Mouse (Mus musculus) CH12.LX (cell line): ENCODE measurements around the gene Hrh3. TPM values are rescaled to one million over a fixed set of nuclear protein-coding genes. Genes with fewer than 3 reads are reported as not detected.

ENCODE experiments used
- DNase-seq: peaks from one replicate; pipeline ENCODE4 v3.0.0-alpha.2; 2013; ENCODE audit errors: extremely low read depth
- H3K27ac ChIP-seq: 2 replicates; pipeline ENCODE4 v1.5.1; 2012; ENCODE audit warnings: low read depth, mild to moderate bottlenecking, control low read depth, moderate library complexity; ENCODE audit not compliant: insufficient read depth
- H3K27me3 ChIP-seq: replicated peaks from 2 replicates; pipeline ENCODE3; 2012; ENCODE audit warnings: inconsistent platforms
- H3K36me3 ChIP-seq, 2 experiments: replicated peaks in 1 of 2; 2 replicates each; pipeline versions ENCODE3 to v1.6.1; 2012; ENCODE audit warnings: inconsistent platforms in 1 of 2, low read length in 1 of 2, mild to moderate bottlenecking in 1 of 2, mixed read lengths in 1 of 2, moderate library complexity in 1 of 2; ENCODE audit not compliant: control insufficient read depth in 1 of 2, insufficient read depth in 1 of 2
- H3K4me1 ChIP-seq, 2 experiments: 2 replicates each; pipeline ENCODE4 v1.6.1; 2012; ENCODE audit warnings: inconsistent platforms in 1 of 2, moderate library complexity in 1 of 2; ENCODE audit not compliant: insufficient read depth in 2 of 2, control insufficient read depth in 1 of 2
- H3K4me2 ChIP-seq: 2 replicates; pipeline ENCODE4 v1.6.1; 2012; ENCODE audit warnings: low read depth, mild to moderate bottlenecking, control low read depth; ENCODE audit not compliant: poor library complexity, insufficient read depth, severe bottlenecking
- H3K4me3 ChIP-seq, 3 experiments: fragments of 150-350 bp in 1 of 3; sonication (generic) in 1 of 3; replicated peaks in 1 of 3; 2 replicates each; pipeline versions ENCODE3 to v1.5.1; 2011 to 2012; ENCODE audit warnings: low read depth in 2 of 3, low read length in 2 of 3, mild to moderate bottlenecking in 2 of 3, moderate library complexity in 2 of 3, control low read depth in 1 of 3, improper control_type of control experiment in 1 of 3, inconsistent platforms in 1 of 3, mixed read lengths in 1 of 3; ENCODE audit not compliant: poor library complexity in 1 of 3
- H3K79me2 ChIP-seq: replicated peaks from 2 replicates; pipeline ENCODE4 v1.6.1; 2012; ENCODE audit warnings: mild to moderate bottlenecking, moderate library complexity; ENCODE audit not compliant: control insufficient read depth, poor library complexity, insufficient read depth, severe bottlenecking; ENCODE audit errors: extremely low read depth
- H3K9ac ChIP-seq: 2 replicates; pipeline ENCODE4 v1.6.1; 2012; ENCODE audit warnings: low read depth, mild to moderate bottlenecking, control low read depth, moderate library complexity; ENCODE audit not compliant: insufficient read depth
- H3K9me3 ChIP-seq: replicated peaks from 2 replicates; pipeline ENCODE3; 2012; ENCODE audit warnings: low read length, inconsistent platforms, mixed read lengths
- BHLHE40 ChIP-seq: IDR thresholded peaks from 2 replicates; pipeline ENCODE4 v1.6.1; 2011; ENCODE audit warnings: mild to moderate bottlenecking, low read depth, low read length, improper control_type of control experiment
- CHD1 ChIP-seq: IDR thresholded peaks from 2 replicates; pipeline ENCODE4 v1.6.1; 2012; ENCODE audit warnings: low read depth, low read length, improper control_type of control experiment, inconsistent platforms
- CTCF ChIP-seq, 2 experiments: IDR thresholded peaks in 1 of 2; conservative IDR thresholded peaks in 1 of 2; 2 replicates each; pipeline ENCODE4 v1.5.1; 2011 to 2012; ENCODE audit warnings: low read depth in 2 of 2, low read length in 2 of 2, improper control_type of control experiment in 1 of 2, inconsistent platforms in 1 of 2, mild to moderate bottlenecking in 1 of 2, moderate library complexity in 1 of 2
- E2F4 ChIP-seq: IDR thresholded peaks from 2 replicates; pipeline ENCODE4 v1.6.1; 2011; ENCODE audit warnings: low read depth, low read length, improper control_type of control experiment; ENCODE audit not compliant: insufficient replicate concordance
- ELF1 ChIP-seq: IDR thresholded peaks from 2 replicates; pipeline ENCODE4 v1.6.1; 2014; ENCODE audit warnings: low read depth, mild to moderate bottlenecking, inconsistent platforms, low read length, improper control_type of control experiment
- EP300 ChIP-seq: IDR thresholded peaks from 2 replicates; pipeline ENCODE4 v1.6.1; 2011; ENCODE audit warnings: low read length, improper control_type of control experiment
- ETS1 ChIP-seq: conservative IDR thresholded peaks from 2 replicates; pipeline ENCODE4 v1.6.1; 2012; ENCODE audit warnings: low read depth, mild to moderate bottlenecking, inconsistent platforms, low read length, improper control_type of control experiment, moderate library complexity
- GABPA ChIP-seq: IDR thresholded peaks from 2 replicates; pipeline ENCODE4 v1.6.1; 2012; ENCODE audit warnings: low read depth, low read length, improper control_type of control experiment, inconsistent platforms; ENCODE audit not compliant: insufficient replicate concordance
- JUN ChIP-seq: IDR thresholded peaks from 2 replicates; pipeline ENCODE4 v1.6.1; 2011; ENCODE audit warnings: low read depth, mild to moderate bottlenecking, low read length, improper control_type of control experiment, moderate library complexity; ENCODE audit not compliant: insufficient read depth
- KAT2A ChIP-seq: IDR thresholded peaks from 2 replicates; pipeline ENCODE4 v1.6.1; 2012; ENCODE audit warnings: low read length, improper control_type of control experiment, inconsistent platforms; ENCODE audit not compliant: insufficient replicate concordance
- MYC ChIP-seq: IDR thresholded peaks from 2 replicates; pipeline ENCODE4 v1.6.1; 2011; ENCODE audit warnings: low read depth, mild to moderate bottlenecking, improper control_type of control experiment, low read length
- NRF1 ChIP-seq: IDR thresholded peaks from 2 replicates; pipeline ENCODE4 v1.6.1; 2014; ENCODE audit warnings: low read depth, mild to moderate bottlenecking, inconsistent platforms, low read length, improper control_type of control experiment, moderate library complexity
- PAX5 ChIP-seq: IDR thresholded peaks from 2 replicates; pipeline ENCODE4 v1.6.1; 2012; ENCODE audit warnings: low read length, inconsistent platforms, mixed read lengths
- POLR2A ChIP-seq: IDR thresholded peaks from 2 replicates; pipeline ENCODE4 v1.6.1; 2011; ENCODE audit warnings: low read depth, mild to moderate bottlenecking, improper control_type of control experiment, low read length
- POLR2AphosphoS2 ChIP-seq: IDR thresholded peaks from 2 replicates; pipeline ENCODE4 v1.6.1; 2011; ENCODE audit warnings: low read depth, low read length, improper control_type of control experiment
- RAD21 ChIP-seq: IDR thresholded peaks from 2 replicates; pipeline ENCODE4 v1.6.1; 2011; ENCODE audit warnings: low read depth, mild to moderate bottlenecking, low read length, improper control_type of control experiment, moderate library complexity
- SIN3A ChIP-seq: IDR thresholded peaks from 2 replicates; pipeline ENCODE4 v1.6.1; 2012; ENCODE audit warnings: low read length, improper control_type of control experiment, inconsistent platforms
- TBP ChIP-seq: conservative IDR thresholded peaks from 2 replicates; pipeline ENCODE4 v1.6.1; 2011; ENCODE audit warnings: low read depth, low read length, improper control_type of control experiment
- TCF12 ChIP-seq: IDR thresholded peaks from 2 replicates; pipeline ENCODE4 v1.6.1; 2014; ENCODE audit warnings: low read depth, mild to moderate bottlenecking, inconsistent platforms, low read length, improper control_type of control experiment
- USF1 ChIP-seq: IDR thresholded peaks from 2 replicates; pipeline ENCODE4 v1.6.1; 2014; ENCODE audit warnings: low read depth, mild to moderate bottlenecking, inconsistent platforms, low read length, improper control_type of control experiment
- USF2 ChIP-seq: conservative IDR thresholded peaks from 2 replicates; pipeline ENCODE4 v1.6.1; 2011; ENCODE audit warnings: low read depth, low read length, improper control_type of control experiment
- ZC3H11A ChIP-seq: IDR thresholded peaks from 2 replicates; pipeline ENCODE4 v1.6.1; 2012; ENCODE audit warnings: low read depth, mild to moderate bottlenecking, inconsistent platforms, low read length, improper control_type of control experiment
- ZMIZ1 ChIP-seq: IDR thresholded peaks from 2 replicates; pipeline ENCODE4 v1.6.1; 2012; ENCODE audit warnings: low read depth, mild to moderate bottlenecking, inconsistent platforms, low read length, improper control_type of control experiment
- dilution Hi-C: fragments of 300-500 bp; cut with MboI; formaldehyde crosslinking; loops from 2 replicates; pipeline ENCODE4 v1.14.3; 2020; ENCODE audit warnings: low sequenced_read_pairs; ENCODE audit not compliant: extremely low pct_unique_long_range_greater_than_20kb, extremely low pct_ligation_motif_present
- in situ Hi-C: fragments of 300-500 bp; cut with MboI; formaldehyde crosslinking; loops from 3 replicates; pipeline ENCODE4 v1.14.3; 2019; ENCODE audit warnings: low sequenced_read_pairs, low pct_ligation_motif_present, low pct_unique_long_range_greater_than_20kb, mixed read lengths
- polyA plus RNA-seq: library from polyadenylated mRNA; unstranded; fragments of >175 nt; gene quantifications from 2 replicates; pipeline ENCODE4 v1.2.1, GENCODE M21; 2012; ENCODE audit warnings: low read depth; ENCODE audit not compliant: insufficient read length
- total RNA-seq, 2 experiments: library from RNA; depleted of rRNA; stranded (reverse); fragments of 300-350 nt in 1 of 2; fragments of >200 nt in 1 of 2; gene quantifications; 2 replicates each; pipeline ENCODE4 v1.2.3; 2012 to 2014

The Hrh3 gene
- total and polyA plus RNA-seq, 3 experiments: not detected

DNA sequence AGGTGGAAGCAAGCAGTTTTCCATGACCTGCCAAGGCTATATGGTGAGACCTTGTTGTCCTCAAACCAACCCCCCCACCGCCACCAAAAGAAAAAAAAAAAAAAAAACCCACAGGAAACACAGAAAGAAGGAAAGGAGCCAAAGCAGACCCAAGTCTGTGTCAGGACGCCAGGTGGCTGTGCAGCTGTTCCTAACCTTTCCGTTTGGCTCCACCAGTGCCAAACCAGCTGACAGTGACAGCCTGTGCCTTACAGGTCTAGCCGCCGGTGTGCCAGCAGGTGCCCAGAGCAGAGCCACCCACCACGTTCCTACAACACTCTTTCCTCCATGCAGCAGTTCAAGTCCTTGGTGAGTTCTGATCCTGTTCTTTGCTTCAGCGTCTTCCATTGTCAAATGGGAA lies 31.4 kb downstream of the Hrh3 start:
- no peak overlapping the region for H3K9ac ChIP-seq
- H3K36me3 ChIP-seq: peaks cover 6 to 44% of the 10 kb centered on the region in 2 experiments
- TF ChIP-seq GABPA: no peak
- TF ChIP-seq ZMIZ1: no peak
- TF ChIP-seq PAX5: no peak
- dilution Hi-C loops (loop anchor here (25.0 kb wide), 1 partner anchor 161 kb away; no protein-coding TSS in a partner anchor), in situ Hi-C loops (no loop called here)
- no peak overlapping the region for H3K27ac ChIP-seq
- no peak for DNase-seq
- H3K4me3 ChIP-seq: no peak overlapping the region
- no peaks in the 10 kb centered on the region for H3K9me3 ChIP-seq
- H3K79me2 ChIP-seq: peaks cover 4% of the 10 kb centered on the region; the same call in 1 of the 2 replicates
- peaks cover 10 to 22% of the 10 kb centered on the region in 2 experiments for H3K4me1 ChIP-seq
- no peaks in the 10 kb centered on the region for H3K27me3 ChIP-seq
- no peak overlapping the region for H3K4me2 ChIP-seq

- Histone ChIP-seq H3K9ac (no peak overlapping the region; the same call in 1 of the 2 replicates), H3K36me3 (peaks cover 14 to 42% of the 10 kb centered on the region in 2 experiments), H3K4me2 (no peak overlapping the region), H3K4me3 (peak overlapping the region in 1 of 3 experiments; percentile 92), H3K27ac (no peak overlapping the region), H3K4me1 (peaks cover 10 to 22% of the 10 kb centered on the region in 2 experiments), H3K79me2 (peaks cover 4% of the 10 kb centered on the region; the same call in 1 of the 2 replicates), H3K9me3 (no peaks in the 10 kb centered on the region), H3K27me3 (no peaks in the 10 kb centered on the region)
- TF ChIP-seq TBP (no peak), ZC3H11A (no peak), CHD1 (no peak), USF2 (no peak), JUN (no peak), ZMIZ1 (no peak)
- dilution Hi-C loops (loop anchor here (25.0 kb wide), 1 partner anchor 159 kb away; no protein-coding TSS in a partner anchor), in situ Hi-C loops (no loop called here)
- DNase-seq: no peak
Observed at GRCm38 (mm10) chr2:180071671-180072070, 32.6 kb downstream of the Hrh3 start.

- peak within 1 kb of the TSS; percentile 87 to 92 (median 90) for H3K4me3 ChIP-seq
- H3K27me3 ChIP-seq: no peaks in the 10 kb centered on the region
- H3K4me1 ChIP-seq: peaks cover 10 to 22% of the 10 kb centered on the region in 2 experiments
- H3K9me3 ChIP-seq: no peaks in the 10 kb centered on the region
- H3K36me3 ChIP-seq: peaks cover 14 to 40% of the 10 kb centered on the region in 2 experiments
- H3K27ac ChIP-seq: no peak within 1 kb of the TSS
- DNase-seq: peak; percentile 87
- peak within 1 kb of the TSS; percentile 86 for H3K9ac ChIP-seq
- in situ Hi-C loops: no loop called here
- dilution Hi-C loops: loop anchor here (25.0 kb wide), 1 partner anchor 158 kb away; no protein-coding TSS in a partner anchor
- H3K4me2 ChIP-seq: peak within 1 kb of the TSS; percentile 94
- peaks cover 4% of the 10 kb centered on the region; the same call in 1 of the 2 replicates for H3K79me2 ChIP-seq
- peak; percentile 70 for TF ChIP-seq BHLHE40
- no peak for TF ChIP-seq USF2
- peak; percentile 90 for TF ChIP-seq POLR2A
- no peak; the same call in 1 of the 2 replicates for TF ChIP-seq USF1
- TF ChIP-seq MYC: peak; percentile 81
- TF ChIP-seq NRF1: peak; percentile 95
- peak; percentile 95 for TF ChIP-seq SIN3A
- TF ChIP-seq ZC3H11A: no peak
- no peak; the same call in 1 of the 2 replicates for TF ChIP-seq GABPA
- TF ChIP-seq E2F4: no peak
- no peak for TF ChIP-seq CTCF (conservative IDR thresholded peaks at IDR 0.05 in 1 of 2, IDR thresholded peaks at IDR 0.05 in 1 of 2; ENCODE audit: low read depth in 2 of 2, low read length in 2 of 2)
- TF ChIP-seq TCF12: peak; percentile 86
- TF ChIP-seq EP300: no peak
- no peak for TF ChIP-seq ETS1
- no peak for TF ChIP-seq RAD21
- TF ChIP-seq ELF1: peak; percentile 92
- TF ChIP-seq KAT2A: peak; percentile 85; the same call in 1 of the 2 replicates
- peak; percentile 87 for TF ChIP-seq POLR2AphosphoS2
Observed at GRCm38 (mm10) chr2:180070481-180071453, 33.5 kb downstream of the Hrh3 start, which contains the start of gene Mtg2. TSS of gene Mtg2 (plus strand) at chr2:180070588.
